Mouse (Mus musculus) gastrocnemius, postnatal 10 days (tissue): ENCODE measurements around the gene Adamtsl1. TPM values are rescaled to one million over a fixed set of nuclear protein-coding genes. Genes with fewer than 3 reads are reported as not detected.
A peak's percentile ranks its signal among the peaks of the same experiment; 100 is the strongest.

Experiments
- DNase-seq: peaks from one replicate; pipeline ENCODE4 v3.0.0; 2021; ENCODE audit warnings: mixed read lengths
- total RNA-seq, 2 experiments: library from RNA; stranded (reverse); gene quantifications; 2 replicates each; pipeline ENCODE4 v1.2.3; 2021

Gene Adamtsl1
- total RNA-seq, 2 experiments from 2014 or later, result 13.2 to 17.6 TPM

DNA sequence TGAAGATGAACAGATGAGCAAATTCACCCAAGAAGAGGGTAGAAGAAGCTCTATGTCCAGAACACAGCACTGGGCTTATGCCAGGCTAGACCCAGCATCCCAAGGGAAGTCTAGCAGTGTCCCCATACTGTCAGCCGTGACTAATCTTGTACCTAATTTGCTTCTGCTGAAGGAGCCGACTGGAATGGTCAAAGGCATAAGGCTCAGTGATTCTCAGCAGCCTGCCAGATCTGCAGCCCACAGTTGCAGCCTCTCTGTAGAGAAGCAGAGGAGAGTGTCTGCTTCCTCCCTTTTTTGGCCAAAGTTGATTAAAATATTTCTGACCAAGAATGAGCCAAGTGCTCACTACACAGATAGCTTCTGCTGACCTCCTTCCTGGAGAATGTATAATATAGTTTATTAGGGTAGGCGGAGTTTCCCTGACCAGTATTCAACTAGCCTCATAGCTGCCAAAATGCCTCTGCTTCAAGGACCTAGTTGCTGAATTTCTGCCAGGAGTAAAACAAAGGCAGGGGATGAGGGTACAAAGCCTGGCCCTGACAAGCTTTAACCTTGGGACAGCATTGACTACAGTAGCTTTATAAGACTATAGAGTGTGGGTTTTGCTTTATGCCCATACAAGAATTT is 804.1 kb downstream of the Adamtsl1 start:
- no peak for DNase-seq

GRCm38 (mm10) chr4:86325411-86325810 is 811.4 kb downstream of the Adamtsl1 start:
- no peak for DNase-seq

DNA sequence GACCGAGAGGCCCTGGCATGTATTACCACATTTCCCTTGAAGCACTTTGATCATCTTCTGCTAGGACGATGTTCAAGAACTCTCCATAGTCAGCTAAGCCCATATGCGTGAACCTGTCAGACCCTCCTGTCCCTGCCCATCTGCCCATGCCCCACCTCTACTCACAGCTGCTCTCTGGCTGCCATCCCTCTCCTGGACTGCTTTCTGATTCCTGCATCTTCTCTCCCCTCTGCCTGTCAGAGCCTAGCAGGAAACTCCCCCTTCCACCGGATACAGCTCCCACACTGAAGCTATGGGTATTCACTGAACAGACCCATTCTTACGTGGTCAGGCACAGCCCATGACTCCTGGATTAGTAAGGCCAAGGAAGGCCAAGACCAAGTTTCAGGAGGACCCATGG is 812.0 kb downstream of the Adamtsl1 start:
- DNase-seq, result no peak

GRCm38 (mm10) chr4:86326638-86327037 is 812.7 kb downstream of the Adamtsl1 start:
- DNase-seq, result no peak

DNA sequence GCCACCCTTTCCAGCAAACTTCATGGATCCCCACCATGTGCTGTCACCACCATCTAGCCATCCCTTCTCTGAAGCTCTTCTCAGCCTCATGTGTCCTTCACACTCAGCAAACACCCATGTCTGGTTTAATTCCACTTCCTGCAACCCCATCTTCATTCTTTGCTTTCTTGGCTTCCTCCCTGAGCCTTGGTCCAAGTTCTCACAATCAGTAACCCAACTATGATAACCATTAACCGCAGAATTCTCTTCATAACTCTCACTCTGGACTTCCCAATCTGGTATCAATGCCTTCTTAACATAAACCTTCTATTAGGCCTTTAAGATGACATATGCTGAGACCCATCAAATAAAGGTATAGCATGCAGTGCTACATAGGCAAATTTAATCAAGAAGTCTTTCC is 815.5 kb downstream of the Adamtsl1 start:
- no peak for DNase-seq

DNA sequence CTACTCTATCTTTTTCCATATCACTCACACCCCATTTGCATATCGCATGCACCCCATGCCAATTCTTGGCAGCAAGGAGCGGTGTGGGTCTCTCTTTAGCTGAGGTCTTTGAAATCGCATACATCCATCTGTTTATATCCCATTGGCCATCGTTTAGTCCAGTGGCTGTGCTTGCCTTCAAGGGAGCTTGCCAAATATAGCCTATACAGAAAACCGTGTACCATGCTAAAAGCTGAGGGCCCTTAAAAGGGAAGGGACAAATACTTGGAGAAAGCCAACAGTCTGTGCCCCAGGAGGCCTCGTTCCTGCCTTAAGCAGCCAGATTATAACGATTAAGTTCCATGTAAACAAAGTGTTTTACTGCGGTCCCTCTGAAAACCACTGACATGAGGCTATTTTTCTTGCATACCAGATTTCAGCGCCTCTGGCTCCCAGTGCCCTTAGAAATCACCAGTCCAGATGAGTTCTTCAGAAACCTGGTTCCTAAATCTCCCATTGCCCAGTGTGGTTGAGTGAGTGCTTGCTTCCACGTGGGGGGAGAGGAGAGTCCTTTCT is 822.0 kb downstream of the Adamtsl1 start:
- no peak for DNase-seq

DNA sequence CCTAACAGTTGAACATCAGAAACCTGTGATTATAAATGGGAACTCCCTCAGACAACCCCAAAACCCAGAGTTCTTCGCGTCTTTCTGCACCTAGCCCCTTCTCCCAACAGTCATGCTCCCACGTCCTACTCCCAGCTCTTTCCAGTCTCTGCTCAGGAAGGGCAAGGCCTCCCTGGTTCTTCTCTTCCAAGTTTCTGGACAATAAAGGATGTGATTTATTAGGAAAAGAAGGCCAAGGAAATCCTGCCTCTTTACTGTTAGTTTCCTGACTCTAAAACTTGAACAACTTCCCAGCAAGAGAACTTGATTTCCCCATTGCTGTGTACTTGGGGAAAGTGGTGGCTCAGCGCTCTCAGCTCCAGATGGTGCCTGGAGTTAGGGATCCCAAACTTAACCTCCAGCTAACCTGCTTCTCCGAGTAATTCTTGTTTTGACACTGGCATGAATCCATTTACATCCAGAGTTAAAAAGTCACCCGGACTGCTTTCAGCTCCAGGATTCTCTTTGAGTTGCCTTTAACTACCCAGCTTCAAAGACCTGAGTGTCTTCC is 823.3 kb downstream of the Adamtsl1 start:
- no peak for DNase-seq

DNA sequence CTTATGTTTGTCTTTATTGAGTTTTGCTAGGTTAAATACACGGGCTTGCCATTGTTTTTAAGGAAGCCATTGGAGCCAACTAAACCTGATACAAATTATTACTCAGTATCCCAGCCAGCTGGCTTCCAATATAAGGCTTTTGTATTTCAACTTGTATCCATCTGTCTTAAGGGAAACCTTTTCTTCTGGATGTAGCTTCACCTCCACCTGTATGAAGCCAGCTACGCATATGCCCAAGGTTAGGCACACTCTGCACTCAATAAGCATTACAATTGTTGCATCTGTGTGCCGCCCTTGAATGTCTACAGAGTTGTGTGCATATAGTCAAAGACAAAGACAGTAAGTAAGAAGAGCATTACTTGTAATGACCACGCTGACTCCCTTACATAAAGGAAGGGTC is 835.4 kb downstream of the Adamtsl1 start:
- no peak for DNase-seq

DNA sequence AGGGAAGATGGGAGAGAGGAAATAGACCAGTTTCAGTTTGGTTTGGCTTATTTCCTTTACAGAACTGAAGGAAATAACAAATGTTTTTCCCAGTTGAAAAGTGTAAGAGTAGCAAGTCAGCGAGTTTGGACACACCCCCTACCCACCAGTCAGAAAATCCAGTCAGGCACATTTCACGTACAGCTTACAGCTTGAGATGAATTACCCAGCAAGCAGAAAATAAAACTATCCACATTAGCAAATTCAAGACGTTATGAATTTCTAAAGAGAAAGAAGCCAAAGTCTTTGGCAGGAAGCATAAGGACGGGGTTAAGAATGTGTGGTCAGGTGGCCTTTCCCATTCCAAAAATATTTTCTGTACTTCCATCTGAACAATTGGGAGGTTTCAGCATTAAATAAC is 838.1 kb downstream of the Adamtsl1 start:
- no peak for DNase-seq

- DNase-seq, result no peak
These were observed 839.6 kb downstream of the Adamtsl1 start for GRCm38 (mm10) chr4:86353550-86353949.

- no peak for DNase-seq
These were observed 845.4 kb downstream of the Adamtsl1 start for GRCm38 (mm10) chr4:86359398-86359797.

DNA sequence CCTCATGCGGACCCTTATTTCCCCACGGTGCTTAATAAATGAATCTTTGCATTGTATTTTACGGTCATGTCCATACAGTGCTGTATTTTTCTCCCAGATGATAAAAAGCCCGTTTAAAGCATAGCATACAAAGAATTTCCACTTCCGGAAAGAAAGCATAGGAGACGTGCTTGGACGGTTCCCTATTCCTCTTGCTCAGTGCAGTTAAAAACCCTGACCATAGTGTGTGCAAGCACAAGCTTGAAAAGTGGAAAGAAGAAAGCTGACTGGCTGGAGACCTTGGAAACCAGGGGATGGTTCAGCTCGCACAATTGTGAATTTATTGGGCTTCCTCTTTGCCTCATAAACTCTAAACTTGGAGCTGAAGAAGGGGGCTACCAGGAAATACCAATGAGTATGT is 855.1 kb downstream of the Adamtsl1 start:
- no peak for DNase-seq

GRCm38 (mm10) chr4:86373166-86373565 is 859.2 kb downstream of the Adamtsl1 start:
- DNase-seq, result no peak

GRCm38 (mm10) chr4:86383124-86383523 is 869.2 kb downstream of the Adamtsl1 start:
- no peak for DNase-seq

GRCm38 (mm10) chr4:86385121-86385520 is 871.1 kb downstream of the Adamtsl1 start:
- DNase-seq, result no peak

- peak; percentile 17 for DNase-seq
These were observed 874.5 kb downstream of the Adamtsl1 start for GRCm38 (mm10) chr4:86388430-86388829.

GRCm38 (mm10) chr4:86391176-86391575 is 877.2 kb downstream of the Adamtsl1 start:
- no peak for DNase-seq

DNA sequence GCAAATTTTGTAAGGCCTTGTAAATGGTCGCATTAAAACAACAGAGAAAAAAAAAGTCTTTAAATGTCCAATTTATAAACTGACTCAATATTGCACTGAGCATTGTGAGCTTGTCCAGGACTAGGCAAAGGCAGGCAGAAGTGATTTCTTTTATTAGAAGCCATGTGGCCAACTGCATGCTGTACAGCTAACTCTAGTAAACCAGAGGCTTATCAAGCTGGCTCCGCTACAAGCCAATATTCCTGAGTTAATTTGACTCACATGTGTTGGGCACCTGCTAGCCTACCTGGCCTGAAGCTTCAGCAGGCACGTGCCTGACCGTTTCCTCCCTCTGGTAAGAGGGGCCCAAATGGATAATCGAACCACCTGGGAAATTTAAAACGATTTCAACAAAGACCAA is 881.7 kb downstream of the Adamtsl1 start:
- DNase-seq, result no peak

- DNase-seq, result no peak
These were observed 882.8 kb downstream of the Adamtsl1 start for GRCm38 (mm10) chr4:86396672-86397288.

- DNase-seq, result no peak
These were observed 883.5 kb downstream of the Adamtsl1 start for GRCm38 (mm10) chr4:86397470-86397869.

GRCm38 (mm10) chr4:86401116-86401515 is 887.1 kb downstream of the Adamtsl1 start:
- no peak for DNase-seq

DNA sequence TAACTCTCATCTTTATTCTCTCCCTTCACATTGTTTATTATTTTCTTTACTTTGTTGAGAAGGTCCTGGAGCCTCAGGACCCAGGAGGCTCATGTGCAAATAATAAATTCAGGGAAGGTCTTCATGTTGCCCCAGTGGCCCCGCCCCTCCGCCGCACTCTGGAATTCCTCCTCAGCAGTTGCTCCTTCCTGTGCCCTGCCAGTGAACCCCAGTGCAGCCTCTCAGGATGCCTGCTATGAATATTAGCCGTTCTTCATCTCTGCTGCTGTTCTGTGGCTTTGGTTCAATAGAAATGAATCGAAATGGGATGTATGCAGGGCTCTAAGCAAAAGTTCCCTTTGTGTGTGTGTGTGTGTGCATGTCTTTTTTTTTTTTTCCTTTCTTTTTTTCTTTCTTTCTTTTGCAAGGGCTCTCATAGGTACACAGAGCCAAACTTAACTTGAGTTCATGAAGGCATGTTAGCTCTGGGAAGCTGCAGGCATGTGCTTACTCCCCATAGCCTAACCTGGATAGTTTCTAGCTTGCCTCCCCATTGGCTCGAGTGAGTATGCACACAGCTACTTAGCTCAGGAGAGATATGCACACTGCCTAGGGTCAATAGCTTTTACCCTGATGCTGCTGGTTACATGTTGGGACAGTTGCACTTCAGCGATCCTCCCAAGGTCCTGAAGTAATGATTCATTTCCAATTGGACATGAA is 892.7 kb downstream of the Adamtsl1 start:
- DNase-seq, result no peak

GRCm38 (mm10) chr4:86407200-86407527 is 893.2 kb downstream of the Adamtsl1 start:
- DNase-seq, result no peak
